Mouse (Mus musculus): ENCODE data around the gene Arhgap9. TPM values are rescaled to one million over a fixed set of nuclear protein-coding genes. Genes with fewer than 3 reads are reported as not detected.

Gene Arhgap9
- polyA plus RNA-seq, 1 experiment from 2014 or later: 14.1 TPM

DNA sequence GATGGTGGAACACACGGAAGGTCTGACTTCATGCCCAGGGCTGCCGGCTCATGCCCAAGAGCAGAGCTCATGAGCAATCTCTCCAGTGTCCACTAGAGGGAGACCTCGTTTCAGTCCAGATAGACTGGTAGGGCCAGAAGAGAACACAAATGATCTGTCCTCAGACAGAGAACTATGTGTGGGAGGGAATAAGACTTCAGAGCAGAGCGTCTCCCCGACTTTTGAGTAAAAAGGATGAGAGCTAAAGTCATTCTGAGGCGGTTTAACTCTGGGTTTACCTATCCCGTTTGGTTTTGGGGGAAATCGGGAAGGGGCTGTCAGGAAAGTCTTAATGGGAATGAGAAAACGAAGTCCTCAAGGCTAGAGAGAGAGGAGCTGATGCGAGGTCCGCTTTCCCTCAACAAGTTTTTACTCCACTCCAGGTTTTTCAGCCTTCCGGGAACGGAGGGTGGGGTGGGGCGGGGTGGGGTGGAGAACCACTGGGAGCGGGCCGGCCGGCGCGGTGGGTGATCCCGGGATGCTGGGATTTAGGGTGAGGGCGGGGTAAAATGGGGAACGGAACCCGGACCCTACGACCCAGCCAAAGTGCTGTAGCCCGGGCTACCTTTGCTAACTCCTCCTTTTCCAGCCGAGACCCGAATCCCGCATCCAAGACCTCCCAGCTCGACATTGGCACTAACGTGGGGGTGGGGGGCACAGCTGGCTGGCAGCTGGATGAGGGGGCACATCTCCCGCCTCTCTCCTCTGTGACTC lies 17.3 kb downstream of the Arhgap9 start:
- Histone ChIP-seq H3K27ac (replicated peaks) (no peak overlapping the region), H3K9me3 (replicated peaks) (no peaks in the 10 kb centered on the region), H3K4me3 (replicated peaks) (peak overlapping the region; percentile 41), H3K4me1 (replicated peaks) (peaks cover 35% of the 10 kb centered on the region), H3K4me2 (peak overlapping the region; percentile 70), H3K27me3 (peaks cover 76% of the 10 kb centered on the region), H3K9ac (peak overlapping the region; percentile 11; the same call in 1 of the 2 replicates), H3K36me3 (replicated peaks) (no peaks in the 10 kb centered on the region)
- peak; percentile 60 for ATAC-seq (ENCODE audit: insufficient read depth)
- under 1% methylated on average over 31 of the region's 31 CpGs for WGBS (ENCODE audit: insufficient replicate concordance)

DNA sequence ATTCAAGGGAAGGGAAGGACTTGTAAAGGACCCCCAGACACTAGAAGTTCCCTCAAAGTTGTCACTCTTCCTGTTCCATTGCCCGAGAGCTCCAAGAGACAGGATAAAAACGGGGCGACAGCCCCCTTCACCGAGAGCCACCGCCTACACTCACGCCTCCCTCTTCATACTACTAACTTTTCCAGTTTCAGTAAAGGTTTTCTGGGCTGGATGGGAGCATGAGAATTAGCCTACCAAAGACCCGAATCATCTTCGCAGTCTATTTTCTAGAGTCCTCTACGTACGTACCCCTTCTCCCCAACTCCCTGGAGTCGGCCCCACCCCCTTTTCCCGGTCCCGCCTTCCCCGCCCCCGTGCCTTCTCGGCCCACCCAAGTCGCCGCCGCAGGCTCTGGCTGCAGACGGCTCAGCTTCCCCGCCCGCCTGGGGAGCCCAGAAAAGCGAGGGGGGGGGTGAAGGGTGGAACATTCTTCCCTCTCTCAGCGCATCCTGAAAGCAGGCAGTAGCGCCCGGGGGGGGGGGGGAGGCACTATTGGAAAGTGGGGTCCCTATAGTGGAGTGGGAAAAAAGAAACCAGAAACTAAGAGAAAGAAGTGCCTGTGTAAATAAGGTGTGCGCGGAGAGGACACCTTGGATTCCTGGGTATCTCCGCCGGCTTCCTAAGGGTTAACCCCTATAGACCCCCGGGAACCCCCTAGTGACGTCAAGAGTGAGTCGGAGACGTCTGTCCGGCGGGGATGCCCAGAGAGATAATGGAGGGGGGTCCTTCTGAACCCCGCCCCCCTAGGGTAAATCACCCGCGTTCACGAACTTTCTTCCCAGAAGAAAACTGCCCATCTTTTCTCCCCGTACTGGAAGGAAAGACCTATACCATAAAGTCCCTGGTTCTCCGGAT lies 18.2 kb downstream of the Arhgap9 start:
- Histone ChIP-seq H3K36me3 (replicated peaks) (no peaks in the 10 kb centered on the region), H3K4me1 (replicated peaks) (peaks cover 35% of the 10 kb centered on the region), H3K4me3 (replicated peaks) (peak overlapping the region; percentile 41), H3K27me3 (peaks cover 76% of the 10 kb centered on the region), H3K9ac (peak overlapping the region; percentile 11; the same call in 1 of the 2 replicates), H3K27ac (replicated peaks) (no peak overlapping the region), H3K9me3 (replicated peaks) (no peaks in the 10 kb centered on the region), H3K4me2 (peak overlapping the region; percentile 70)
- under 1% methylated on average over 41 of the region's 42 CpGs for WGBS (ENCODE audit: insufficient replicate concordance)
- no peak for ATAC-seq (ENCODE audit: insufficient read depth)

DNA sequence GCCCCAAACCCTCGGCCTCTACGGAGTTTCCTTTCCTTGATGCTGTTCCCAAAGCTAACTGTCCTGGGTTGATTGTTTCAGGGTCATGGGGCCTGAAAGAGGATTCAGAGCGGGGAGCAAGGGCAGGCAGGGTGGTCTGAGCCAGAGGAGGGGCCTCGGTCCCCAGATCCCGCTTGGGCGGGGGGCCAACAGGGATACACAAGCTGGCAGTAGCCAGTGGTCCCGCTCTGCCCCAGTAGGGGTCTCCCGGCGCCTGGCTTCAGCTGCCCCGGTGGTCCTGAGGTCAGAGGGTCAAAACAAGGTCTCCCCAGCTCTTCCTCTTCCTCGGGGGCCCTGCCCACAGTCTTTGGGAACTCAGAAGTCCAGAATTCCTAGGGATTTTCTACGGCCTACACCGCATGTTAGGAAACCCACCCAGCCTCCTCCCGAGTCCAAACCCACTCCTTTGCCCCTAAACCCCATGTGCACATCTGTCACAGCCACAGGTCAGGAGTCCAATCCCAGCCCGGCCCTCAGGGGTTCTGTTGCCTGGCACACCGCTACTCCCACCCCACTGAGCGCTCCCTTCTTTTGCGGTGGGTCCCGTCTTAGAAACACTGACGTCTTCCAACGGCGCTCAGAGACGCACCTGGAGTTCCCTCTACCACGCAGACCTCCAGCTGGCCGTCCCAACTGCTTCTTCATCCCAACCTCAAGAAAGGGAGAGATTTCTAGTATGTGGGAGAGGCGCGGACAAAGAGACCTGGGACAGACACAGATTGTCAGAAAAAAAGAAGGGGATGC lies 19.0 kb downstream of the Arhgap9 start:
- H3K36me3 ChIP-seq (replicated peaks): no peaks in the 10 kb centered on the region
- no peak overlapping the region for H3K27ac ChIP-seq (replicated peaks)
- H3K4me2 ChIP-seq: peak overlapping the region; percentile 70
- H3K4me1 ChIP-seq (replicated peaks): peaks cover 35% of the 10 kb centered on the region
- peaks cover 75% of the 10 kb centered on the region for H3K27me3 ChIP-seq
- H3K4me3 ChIP-seq (replicated peaks): peak overlapping the region; percentile 41
- no peak overlapping the region for H3K9ac ChIP-seq
- H3K9me3 ChIP-seq (replicated peaks): no peaks in the 10 kb centered on the region
- WGBS (ENCODE audit: insufficient replicate concordance): 2% methylated on average over 27 of the region's 27 CpGs
- no peak for ATAC-seq (ENCODE audit: insufficient read depth)

DNA sequence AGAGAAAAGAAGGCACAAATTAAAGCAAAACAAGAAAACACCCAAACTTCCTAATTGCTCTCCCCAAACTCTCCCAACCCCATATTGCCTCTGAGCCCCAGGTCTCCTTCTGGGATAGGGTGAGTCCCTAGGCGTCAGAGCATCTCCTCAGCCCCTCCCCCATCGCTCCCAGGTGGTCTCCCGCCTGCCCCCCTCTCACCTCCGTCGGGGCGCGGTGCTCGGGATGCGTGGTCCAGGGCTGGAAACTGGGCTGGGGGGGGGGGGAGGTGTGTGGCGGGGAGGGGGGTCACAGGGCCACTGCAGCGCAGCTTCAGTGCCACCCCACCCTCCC lies 19.6 kb downstream of the Arhgap9 start:
- no peak for ATAC-seq (ENCODE audit: insufficient read depth)
- peaks cover 35% of the 10 kb centered on the region for H3K4me1 ChIP-seq (replicated peaks)
- H3K27me3 ChIP-seq: peaks cover 72% of the 10 kb centered on the region
- H3K27ac ChIP-seq (replicated peaks): no peak overlapping the region
- no peak overlapping the region for H3K9ac ChIP-seq
- WGBS (ENCODE audit: insufficient replicate concordance): under 1% methylated on average over 11 of the region's 11 CpGs
- no peaks in the 10 kb centered on the region for H3K9me3 ChIP-seq (replicated peaks)
- H3K36me3 ChIP-seq (replicated peaks): no peaks in the 10 kb centered on the region
- peak overlapping the region; percentile 41 for H3K4me3 ChIP-seq (replicated peaks)
- peak overlapping the region; percentile 70 for H3K4me2 ChIP-seq

DNA sequence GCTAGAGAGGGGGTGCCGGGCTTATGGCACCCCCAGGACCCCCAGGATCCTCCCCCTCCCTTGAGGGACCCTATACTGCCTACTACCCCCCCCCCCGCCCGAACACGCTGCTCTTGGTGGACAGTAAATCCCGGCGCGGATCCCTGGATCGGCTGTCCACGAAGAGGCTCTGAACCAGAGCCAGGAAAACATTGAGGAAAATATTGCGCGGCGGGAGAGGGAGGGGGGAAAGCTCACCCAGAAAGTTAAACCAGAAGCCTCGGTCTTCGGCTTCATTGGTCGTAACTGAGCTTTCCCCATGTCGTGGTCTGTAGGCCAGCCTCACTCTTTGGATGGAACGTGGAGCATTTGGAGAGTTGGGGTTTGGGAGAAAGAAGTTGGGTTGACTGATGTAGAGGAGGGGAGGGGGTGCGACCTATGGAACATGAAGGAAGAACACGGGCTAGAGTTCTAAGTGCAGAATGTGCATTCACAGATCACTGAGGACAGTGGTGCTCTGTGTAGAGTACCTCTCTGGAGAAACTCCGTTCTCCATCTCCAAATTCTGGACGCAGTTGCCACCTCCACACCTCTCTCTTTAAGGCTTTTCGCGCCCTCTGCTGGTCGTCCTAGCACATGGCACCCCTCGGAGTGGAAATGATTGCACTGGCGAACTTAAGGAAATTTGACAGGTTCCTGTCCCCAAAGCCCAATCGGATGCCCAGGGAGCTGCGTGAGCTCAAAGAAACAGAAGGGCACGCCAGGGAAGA lies 20.3 kb downstream of the Arhgap9 start, which contains the start of gene Gli1:
TSS of gene Gli1 (minus strand) at position 84 of the 749 bp plus-strand sequence.
- Histone ChIP-seq H3K27ac (replicated peaks) (no peak within 1 kb of the TSS), H3K4me3 (replicated peaks) (peak within 1 kb of the TSS; percentile 41), H3K36me3 (replicated peaks) (no peaks in the 10 kb centered on the region), H3K9me3 (replicated peaks) (no peaks in the 10 kb centered on the region), H3K27me3 (peaks cover 64% of the 10 kb centered on the region), H3K4me2 (peak within 1 kb of the TSS; percentile 70), H3K9ac (no peak within 1 kb of the TSS), H3K4me1 (replicated peaks) (peaks cover 35% of the 10 kb centered on the region)
- no peak for ATAC-seq (ENCODE audit: insufficient read depth)
- under 1% methylated on average over 29 of the region's 29 CpGs for WGBS (ENCODE audit: insufficient replicate concordance)

DNA sequence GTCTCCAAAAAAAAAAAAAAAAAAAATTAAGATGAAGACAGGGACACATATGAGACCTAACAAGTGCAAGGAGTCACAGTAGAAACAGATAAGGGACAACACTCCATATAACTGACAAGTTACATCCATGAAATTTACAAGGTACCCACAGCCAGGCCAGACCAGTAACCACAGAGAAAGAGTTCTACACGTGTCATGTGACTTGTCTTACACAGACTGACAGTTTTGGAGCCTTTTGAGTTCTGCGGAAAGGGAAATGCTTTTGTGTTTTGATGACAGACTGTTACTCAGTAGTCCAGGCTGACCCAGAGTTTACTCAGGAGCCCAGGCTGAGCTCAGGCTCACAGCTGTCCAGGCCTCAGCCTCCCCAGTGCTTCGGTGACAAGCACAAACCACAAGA lies 21.3 kb downstream of the Arhgap9 start:
- no peak for ATAC-seq (ENCODE audit: insufficient read depth)
- Histone ChIP-seq H3K4me2 (no peak overlapping the region), H3K4me3 (replicated peaks) (no peak overlapping the region), H3K9ac (no peak overlapping the region), H3K4me1 (replicated peaks) (peaks cover 35% of the 10 kb centered on the region), H3K36me3 (replicated peaks) (no peaks in the 10 kb centered on the region), H3K27me3 (peaks cover 55% of the 10 kb centered on the region), H3K9me3 (replicated peaks) (no peaks in the 10 kb centered on the region), H3K27ac (replicated peaks) (no peak overlapping the region)
- WGBS (ENCODE audit: insufficient replicate concordance): 36% methylated on average over 3 of the region's 3 CpGs

DNA sequence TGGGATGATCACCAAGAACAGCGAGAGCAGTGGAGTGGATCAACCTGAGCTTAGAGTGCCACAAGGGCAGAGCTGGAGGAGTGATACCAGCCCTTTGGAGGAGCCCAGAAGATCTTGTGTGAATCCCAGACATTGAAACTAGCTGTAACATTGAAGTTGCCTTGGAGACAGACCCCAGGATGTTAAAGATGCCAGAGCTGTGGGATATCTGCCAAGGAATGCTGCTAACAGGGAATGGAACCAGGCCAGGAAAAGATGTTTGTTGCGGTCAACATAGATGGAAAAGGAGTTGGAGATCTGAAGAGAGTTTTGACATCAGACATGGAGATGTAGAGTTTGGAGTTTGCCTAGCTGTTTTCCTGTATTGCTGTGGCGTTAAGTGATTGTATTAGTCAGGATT lies 24.4 kb downstream of the Arhgap9 start:
- no peak for ATAC-seq (ENCODE audit: insufficient read depth)
- H3K4me1 ChIP-seq (replicated peaks): peaks cover 18% of the 10 kb centered on the region
- no peak overlapping the region for H3K9ac ChIP-seq
- H3K36me3 ChIP-seq (replicated peaks): no peaks in the 10 kb centered on the region
- H3K4me2 ChIP-seq: no peak overlapping the region
- H3K27me3 ChIP-seq: peaks cover 23% of the 10 kb centered on the region
- WGBS (ENCODE audit: insufficient replicate concordance): 68% methylated on average over 3 of the region's 3 CpGs
- no peak overlapping the region for H3K27ac ChIP-seq (replicated peaks)
- no peak overlapping the region for H3K4me3 ChIP-seq (replicated peaks)
- no peaks in the 10 kb centered on the region for H3K9me3 ChIP-seq (replicated peaks)

DNA sequence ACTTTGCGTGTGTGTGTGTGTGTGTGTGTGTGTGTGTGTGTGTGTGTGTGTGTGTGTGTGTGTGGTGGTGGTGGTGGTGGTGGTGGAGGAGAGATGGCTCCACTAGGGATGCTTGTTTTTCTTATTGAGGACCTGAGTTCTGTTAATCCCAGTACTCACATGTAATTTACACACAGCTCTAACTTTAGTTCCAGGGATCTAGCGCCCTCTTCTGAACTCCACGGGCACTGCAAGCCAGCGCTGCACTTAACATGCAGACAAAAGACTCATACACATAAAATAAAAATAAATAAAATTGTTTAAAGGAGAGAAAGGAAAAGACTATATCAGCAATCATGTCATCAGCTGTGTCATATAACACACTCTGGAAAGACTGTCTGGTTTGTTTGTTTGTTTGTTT lies 27.2 kb downstream of the Arhgap9 start:
- Histone ChIP-seq H3K9me3 (replicated peaks) (no peaks in the 10 kb centered on the region), H3K27me3 (peaks cover 8% of the 10 kb centered on the region; the same call in 1 of the 2 replicates), H3K36me3 (replicated peaks) (no peaks in the 10 kb centered on the region), H3K9ac (no peak overlapping the region), H3K4me3 (replicated peaks) (no peak overlapping the region), H3K4me1 (replicated peaks) (peaks cover 9% of the 10 kb centered on the region), H3K4me2 (no peak overlapping the region), H3K27ac (replicated peaks) (no peak overlapping the region)
- ATAC-seq (ENCODE audit: insufficient read depth): no peak
- WGBS (ENCODE audit: insufficient replicate concordance): 60% methylated on average over 4 of the region's 4 CpGs

DNA sequence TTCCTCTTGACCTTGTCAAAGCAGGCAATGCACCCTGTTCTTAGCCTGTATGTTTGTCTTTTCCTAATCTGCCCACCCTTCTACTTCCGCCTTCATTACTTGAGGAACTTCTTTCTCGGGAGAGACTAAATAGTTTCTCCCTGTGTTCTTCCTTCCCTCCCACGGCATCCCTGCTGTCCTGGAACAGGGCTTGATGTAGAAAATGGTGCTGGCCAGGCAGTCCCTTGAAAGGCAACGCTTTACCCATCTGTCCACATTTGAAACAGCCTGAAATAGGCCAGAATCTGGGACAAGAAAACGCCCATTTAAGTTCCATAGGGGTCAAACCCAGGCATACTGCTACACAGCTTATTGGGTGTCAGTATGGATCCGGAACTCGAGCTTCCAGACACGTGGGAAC lies 28.0 kb downstream of the Arhgap9 start:
- no peak overlapping the region for H3K27ac ChIP-seq (replicated peaks)

DNA sequence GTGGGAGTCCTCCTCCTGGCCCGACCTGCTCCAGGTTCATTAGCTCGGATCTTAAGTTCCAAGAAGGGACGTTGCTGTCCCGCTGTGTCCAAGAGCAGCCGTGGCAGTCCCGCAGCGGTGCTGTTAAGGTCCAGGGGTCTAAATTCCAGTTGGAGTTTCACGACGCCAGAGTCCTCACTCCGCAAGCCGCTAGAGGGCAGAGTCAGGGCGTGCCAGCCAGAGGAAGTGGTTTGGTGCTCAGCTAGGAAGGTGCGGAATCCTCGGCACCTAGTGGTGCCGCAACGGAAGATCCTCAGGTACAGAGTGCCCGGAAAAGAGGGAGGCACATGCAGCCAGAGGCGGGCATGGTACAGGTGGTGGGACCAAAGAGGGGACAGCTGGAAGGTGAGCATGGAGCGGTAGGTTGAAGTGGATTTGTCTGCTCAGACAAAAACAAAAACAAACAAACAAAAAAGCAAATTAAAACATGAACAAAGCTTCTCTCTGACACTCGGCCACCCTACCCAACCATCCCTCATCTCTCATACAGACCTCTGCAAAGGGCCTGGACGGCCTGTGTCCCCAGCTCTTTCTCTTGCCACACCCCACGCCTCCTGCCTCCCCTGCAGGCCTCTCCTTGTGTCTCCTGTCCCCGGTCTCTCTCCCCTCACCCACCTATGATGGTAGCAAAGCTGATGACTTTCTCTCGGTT lies 29.0 kb downstream of the Arhgap9 start:
- H3K4me3 ChIP-seq (replicated peaks): peak overlapping the region; percentile 21; the same call in 1 of the 2 replicates
- H3K4me2 ChIP-seq: peak overlapping the region; percentile 54
- H3K36me3 ChIP-seq (replicated peaks): no peaks in the 10 kb centered on the region
- no peaks in the 10 kb centered on the region for H3K9me3 ChIP-seq (replicated peaks)
- peak overlapping the region; percentile 60 for H3K27ac ChIP-seq (replicated peaks)
- peak; percentile 24 for ATAC-seq (ENCODE audit: insufficient read depth)
- 13% methylated on average over 24 of the region's 24 CpGs for WGBS (ENCODE audit: insufficient replicate concordance)
- peaks cover 20% of the 10 kb centered on the region for H3K27me3 ChIP-seq
- no peak overlapping the region for H3K9ac ChIP-seq
- peaks cover 9% of the 10 kb centered on the region for H3K4me1 ChIP-seq (replicated peaks)

More for the DNA sequence above, 28.0 kb downstream of the Arhgap9 start:
- Histone ChIP-seq H3K27me3 (peaks cover 16% of the 10 kb centered on the region), H3K36me3 (replicated peaks) (no peaks in the 10 kb centered on the region), H3K4me3 (replicated peaks) (no peak overlapping the region), H3K9ac (no peak overlapping the region), H3K4me1 (replicated peaks) (peaks cover 9% of the 10 kb centered on the region), H3K4me2 (no peak overlapping the region), H3K9me3 (replicated peaks) (no peaks in the 10 kb centered on the region)
- no peak for ATAC-seq (ENCODE audit: insufficient read depth)
- 57% methylated on average over 8 of the region's 8 CpGs for WGBS (ENCODE audit: insufficient replicate concordance)

Data from liver, embryonic 15.5 days (tissue).